Mouse (Mus musculus) megakaryocyte, adult 5-6 weeks (primary cell): ENCODE measurements around the gene Ucma. TPM values are rescaled to one million over a fixed set of nuclear protein-coding genes. Genes with fewer than 3 reads are reported as not detected.

Experiments
- ATAC-seq: 2 replicates; pipeline ENCODE4 v1.8.0; 2016; ENCODE audit warnings: mild to moderate bottlenecking, inconsistent platforms; ENCODE audit not compliant: poor library complexity, severe bottlenecking
- total RNA-seq, 2 experiments: library from RNA; stranded (forward) in 1 of 2; stranded (reverse) in 1 of 2; fragments of 153-499, 151-499 nt in 1 of 2; fragments of 221-1000, 200-1000 nt in 1 of 2; gene quantifications; 2 replicates each; pipeline versions ENCODE4 v1.2.3 to v1.2.4; 2015 to 2017

The Ucma gene
- total RNA-seq, 2 experiments from 2014 or later, result not detected

DNA sequence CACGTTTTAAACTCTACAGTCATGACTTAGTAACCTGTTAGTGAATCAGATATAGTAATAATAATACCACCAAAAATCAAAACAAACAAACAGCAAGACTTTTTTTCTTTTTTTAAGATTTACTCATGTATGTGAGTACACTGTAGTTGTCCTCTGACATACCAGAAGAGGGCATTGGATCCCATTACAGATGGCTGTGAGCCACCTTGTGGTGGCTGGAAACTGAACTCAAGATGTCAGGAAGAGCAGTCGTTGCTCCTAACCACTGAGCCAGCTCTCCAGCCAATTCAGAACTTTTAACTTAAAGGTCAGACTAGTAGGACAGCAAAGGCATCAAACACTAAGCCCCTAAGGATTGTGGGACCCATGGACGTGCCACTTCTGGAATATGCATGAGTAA lies 23.0 kb downstream of the Ucma start:
- ATAC-seq, result no peak

DNA sequence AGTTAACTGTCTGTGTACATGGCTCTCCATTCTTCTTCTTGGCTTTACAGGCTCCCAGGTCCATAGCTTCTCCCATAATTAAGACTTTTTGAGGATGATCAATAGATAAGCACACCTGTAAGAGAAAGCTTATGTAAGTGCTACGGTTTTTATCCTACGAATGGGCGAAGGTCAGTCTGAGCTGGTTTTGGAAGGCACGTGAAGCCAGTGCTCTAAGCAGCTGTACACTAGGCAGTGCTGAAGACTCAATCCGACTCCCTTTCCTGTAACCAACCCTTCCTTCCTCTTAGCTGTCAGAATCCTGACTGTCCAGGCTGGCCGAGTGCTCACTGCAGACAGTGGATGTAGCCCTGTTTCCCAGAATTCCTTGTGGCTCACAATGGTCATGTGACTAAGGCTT lies 25.3 kb downstream of the Ucma start:
- ATAC-seq, result no peak

DNA sequence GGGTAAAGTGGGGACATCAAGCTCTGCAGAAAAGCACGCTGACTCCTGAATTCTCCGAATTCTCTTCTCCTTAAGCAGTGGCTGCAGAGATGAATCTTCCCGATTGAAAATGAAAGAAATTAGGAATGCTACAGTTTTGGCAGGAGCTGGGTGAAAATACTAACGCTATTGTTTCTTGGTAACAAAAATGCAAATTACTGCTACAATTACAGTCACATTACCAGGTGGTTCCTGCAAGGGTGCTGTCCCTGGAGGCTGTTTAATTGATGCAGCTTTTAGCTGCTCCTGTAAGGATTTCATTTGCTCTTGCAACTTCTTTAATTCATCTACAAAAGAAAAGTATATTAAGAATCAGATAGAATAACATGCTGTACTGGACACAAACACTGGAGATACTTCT lies 31.2 kb downstream of the Ucma start:
- ATAC-seq, result no peak

DNA sequence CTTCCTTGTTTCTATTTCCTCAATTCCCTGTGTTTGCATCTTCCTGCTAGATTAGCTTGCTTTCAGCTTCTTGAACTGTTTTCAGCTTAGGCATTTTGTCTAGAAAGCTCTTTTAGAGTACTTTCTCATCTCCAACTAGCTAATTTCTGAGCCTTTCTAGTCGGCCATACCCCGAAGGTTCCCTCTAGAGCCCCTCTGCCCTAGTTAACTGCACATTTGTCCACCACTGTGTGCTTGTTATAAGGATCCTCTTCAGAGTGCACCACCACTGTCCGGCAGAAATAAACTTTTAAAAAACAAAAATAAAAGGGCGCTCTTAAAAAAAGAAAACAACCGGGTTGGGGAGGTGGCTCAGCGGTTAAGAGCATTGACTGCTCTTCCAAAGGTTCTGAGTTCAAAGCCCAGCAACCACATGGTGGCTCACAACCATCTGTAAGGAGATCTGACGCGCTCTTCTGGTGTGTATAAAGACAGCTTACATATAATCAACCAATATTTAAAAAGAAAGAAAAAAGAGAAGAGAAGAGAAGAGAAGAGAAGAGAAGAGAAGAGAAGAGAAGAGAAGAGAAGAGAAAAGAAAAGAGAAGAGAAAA lies 36.1 kb downstream of the Ucma start:
- no peak for ATAC-seq

DNA sequence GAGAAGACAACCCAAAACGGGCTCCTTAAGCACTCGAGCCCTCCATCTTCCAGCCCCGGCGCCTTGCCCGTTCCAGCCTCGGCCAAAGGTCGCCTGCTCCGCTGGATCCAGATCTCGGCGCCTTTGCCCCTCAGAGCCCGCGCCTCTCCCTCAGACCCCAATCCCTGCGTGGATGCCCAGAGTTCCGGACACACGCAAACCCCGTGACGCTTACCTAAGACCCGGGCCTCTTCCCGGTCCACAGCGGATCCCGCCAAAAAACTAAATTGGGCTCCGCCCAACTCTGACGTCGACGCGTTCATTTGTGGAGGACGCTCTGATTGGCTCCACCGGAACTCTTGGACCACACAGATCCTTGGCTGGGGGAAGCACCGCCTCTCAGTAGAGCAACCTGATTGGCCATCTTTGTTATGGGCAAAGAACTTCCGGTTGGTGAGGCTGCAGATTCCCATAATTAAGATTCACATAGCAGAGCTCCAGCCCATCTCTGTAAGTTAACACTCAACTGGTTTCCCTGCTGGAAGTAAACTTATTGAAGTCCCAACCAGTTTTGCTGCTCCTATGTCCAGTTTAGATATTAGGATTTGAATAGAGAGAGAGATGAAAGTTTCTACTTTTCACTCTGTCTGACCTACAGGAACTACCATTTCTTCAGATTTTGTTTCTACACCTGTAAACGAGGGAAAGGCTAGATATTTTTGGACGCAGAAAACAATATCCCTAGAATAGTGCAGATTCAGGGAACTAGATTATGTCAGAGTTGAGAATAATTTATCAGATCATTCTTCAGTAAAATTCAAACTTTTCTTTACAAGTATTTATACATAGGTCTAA lies 36.8 kb downstream of the Ucma start, which contains the start of gene Mcm10:
TSS of gene Mcm10 (minus strand) at position 301 of the 834 bp plus-strand sequence.
- peak; percentile 99 for ATAC-seq

DNA sequence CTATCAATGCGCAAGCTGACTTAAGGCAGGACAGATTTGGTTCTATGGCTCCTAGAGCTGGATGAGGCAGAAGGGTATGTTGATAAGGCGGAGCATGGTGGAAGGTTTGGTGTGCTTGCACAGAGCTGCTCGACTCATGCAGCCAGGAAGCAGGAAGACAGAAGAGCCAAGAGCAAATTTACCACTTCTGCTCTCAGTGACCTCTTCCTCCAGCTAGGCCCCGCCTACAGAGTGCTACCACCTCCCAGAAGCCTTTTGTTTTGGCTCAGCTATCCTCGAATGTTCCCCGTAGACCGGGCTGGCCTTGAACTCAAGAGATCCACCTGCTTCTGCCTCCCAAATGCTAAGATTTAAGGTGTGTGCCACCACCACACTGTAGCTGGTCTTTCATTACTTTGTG lies 38.7 kb downstream of the Ucma start:
- peak; percentile 47 for ATAC-seq

DNA sequence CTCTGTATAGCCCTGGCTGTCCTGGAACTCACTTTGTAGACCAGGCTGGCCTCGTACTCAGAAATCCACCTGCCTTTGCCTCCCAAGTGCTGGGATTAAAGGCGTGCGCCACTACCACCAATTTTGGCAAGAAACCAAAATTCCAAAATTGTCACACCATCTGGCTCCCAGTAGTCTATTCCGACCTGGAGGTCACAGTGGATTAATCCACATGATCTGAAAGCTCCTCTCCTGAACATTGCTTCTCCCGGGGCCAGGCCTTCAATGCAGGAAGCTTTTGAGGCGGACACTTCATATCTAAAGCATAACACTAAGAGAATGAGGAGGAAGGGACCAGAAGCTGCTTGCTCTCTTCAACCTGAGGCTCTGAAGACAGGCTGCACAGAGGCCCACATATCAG lies 39.6 kb downstream of the Ucma start:
- no peak for ATAC-seq

DNA sequence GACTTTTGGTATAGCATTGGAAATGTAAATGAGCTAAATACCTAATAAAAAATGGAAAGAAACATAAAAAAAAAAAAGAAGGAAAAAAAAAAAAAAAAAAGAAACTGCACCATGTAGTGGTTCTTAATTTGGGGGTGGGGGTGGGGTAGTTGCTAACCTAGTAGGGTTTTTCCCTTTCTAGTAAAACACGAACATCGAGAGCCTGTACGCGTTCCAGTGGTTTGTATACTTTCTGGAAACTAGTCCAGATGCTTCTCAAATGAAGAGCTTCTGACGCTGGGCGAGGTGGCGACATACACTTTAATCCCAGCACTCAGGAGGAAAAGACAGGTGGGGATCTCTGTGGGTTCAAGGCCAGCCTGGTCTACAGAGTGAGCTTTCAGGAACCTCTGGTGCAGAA lies 41.0 kb downstream of the Ucma start:
- ATAC-seq, result no peak

DNA sequence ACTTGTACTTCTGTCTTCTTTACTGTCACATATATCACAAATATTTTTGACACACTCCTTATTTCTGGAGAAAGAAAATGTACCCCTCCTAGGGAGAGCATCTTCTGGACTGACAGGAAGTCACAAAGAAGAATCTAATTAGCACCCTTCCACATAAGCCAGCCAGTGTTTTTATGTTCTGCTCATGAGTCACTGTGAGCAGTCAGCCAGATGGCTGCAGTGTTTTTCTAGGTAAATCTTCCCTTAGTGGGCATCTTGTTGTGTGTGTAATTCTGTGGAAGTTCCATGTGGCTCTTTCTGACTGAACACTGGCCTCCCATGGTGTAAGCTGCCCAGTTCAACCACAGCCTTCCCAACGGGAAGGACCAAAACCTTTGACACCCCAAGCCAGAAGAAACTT lies 43.8 kb downstream of the Ucma start:
- no peak for ATAC-seq

DNA sequence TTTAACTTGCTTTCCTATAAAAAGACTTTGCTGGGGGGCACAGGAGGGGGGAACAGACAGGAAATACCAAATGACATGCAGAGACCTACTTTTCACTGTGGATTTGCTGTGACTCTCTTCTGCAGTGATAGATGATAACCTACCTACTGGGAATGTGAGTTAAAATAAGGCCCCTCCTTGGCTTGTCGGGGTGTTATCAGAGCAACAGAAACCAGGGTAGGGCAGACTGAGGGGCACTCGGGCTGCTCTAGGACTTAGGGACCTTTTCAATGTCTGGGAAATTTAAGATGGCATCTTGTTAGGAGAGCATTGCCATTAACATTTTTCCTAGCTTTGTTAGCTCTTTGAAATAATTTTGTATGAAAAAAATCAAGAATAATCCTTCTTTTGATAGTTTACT lies 47.4 kb downstream of the Ucma start:
- no peak for ATAC-seq

DNA sequence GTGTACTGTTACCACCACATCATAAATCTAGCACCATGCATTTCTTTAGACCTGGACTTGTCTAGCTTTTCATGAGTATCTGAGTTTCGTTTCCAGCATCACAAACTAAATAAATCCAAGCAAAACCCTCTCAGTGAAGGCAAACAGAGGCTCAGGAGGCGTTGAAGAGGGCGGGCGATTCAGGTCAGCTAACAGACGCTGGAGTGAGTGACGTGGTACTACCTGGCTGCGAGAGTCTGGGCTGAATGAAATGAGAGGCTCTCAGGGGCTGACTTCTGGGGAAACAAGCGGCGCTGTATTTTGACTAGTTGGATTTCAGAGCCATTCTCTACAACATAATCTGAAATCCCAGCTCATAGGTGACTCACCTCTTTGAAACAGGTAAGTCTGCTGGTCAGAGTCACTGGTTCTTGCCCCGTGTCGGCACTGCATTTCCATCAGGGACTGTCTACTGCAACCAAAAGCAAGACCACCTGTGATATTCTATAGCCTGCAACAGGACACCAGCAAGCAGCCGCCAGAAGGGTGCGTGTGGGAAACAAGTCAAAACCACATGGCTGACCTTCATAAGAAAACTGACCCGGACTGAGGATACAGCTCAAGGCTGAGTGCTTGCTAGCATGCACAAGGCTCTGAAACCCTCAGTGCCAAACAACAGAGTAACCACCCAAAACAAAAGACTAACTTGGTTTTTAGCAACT lies 47.9 kb downstream of the Ucma start:
- ATAC-seq, result no peak

DNA sequence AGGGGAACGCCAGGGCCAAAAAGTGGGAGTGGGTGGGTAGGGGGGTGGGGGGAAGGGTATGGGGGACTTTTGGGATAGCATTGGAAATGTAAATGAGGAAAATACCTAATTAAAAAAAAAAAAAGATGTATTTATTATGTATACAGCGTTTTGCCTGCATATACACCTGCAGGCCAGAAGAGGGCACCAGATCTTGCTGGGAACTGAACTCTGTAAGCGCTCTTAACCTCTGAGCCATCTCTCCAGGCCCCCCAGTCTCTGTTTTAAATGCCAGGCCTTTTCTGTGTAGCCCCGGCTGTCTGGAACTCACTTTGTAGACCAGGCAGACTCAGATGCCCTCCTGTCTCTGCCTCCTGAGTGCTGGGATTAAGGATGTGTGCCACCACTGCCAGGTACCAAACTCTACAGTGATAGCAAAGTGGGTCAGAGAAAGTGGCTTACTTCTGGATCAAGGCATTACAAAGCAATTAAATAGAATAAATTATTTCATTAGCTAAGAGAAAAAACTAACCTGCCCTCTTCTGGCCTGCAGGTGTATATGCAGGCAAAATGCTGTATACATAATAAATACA lies 49.3 kb downstream of the Ucma start:
- ATAC-seq, result peak; percentile 64

DNA sequence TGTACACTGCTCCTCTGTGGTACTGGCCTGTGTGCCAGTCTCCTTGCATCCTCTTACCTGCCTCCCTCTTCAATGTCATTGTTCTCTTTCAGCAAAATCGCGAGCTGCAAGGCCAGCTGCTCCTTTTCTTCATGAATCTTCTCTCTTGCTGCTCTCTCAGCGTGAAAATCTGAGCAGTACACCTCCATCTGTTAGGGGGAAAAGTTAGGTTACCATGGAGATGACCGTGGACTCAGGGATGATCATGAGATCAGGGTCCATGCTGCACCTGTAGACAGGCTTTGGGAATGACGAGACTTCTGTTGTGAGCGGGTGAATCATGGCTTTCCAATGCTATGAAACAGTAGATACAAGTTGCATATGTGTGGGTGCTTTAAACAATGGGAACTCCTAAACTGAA lies 51.1 kb downstream of the Ucma start:
- no peak for ATAC-seq

DNA sequence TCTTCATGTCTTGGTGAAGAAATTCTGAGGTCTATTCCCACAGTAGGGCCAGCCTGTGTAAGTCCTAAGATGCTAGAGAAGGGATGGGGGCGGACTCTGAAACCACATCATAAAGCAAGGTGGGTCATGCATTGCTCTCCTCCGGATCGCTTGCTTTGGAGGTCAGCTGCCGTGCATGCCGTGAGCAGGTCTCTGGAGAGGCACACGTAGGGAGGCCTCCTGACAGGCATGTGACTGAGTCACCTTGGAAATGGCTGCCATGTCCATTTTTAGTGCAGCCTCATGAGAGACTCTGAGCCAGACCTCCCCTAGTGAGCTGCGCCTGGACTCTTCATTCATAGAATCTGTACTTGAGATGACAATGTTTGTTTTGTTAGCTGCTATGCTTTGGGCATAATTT lies 52.1 kb downstream of the Ucma start:
- ATAC-seq, result no peak

DNA sequence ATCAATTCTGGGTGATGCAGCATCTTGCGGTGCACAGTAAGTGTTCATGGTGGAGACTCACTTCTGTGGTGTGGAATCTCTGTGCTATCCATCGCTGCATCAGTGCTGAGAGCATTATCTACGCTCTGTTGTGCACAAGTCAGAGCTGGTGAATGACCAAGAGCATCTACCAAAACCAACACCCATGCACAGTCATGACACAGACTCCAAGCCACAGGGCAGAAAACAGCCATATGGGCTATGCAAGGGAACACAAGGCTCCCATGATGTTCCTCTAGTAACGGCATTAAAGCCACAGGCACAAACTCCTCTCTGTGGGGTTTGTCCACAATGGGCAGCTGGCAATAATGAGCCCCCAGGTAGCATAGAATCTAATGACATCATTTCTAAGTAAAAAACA lies 53.9 kb downstream of the Ucma start:
- ATAC-seq, result no peak

DNA sequence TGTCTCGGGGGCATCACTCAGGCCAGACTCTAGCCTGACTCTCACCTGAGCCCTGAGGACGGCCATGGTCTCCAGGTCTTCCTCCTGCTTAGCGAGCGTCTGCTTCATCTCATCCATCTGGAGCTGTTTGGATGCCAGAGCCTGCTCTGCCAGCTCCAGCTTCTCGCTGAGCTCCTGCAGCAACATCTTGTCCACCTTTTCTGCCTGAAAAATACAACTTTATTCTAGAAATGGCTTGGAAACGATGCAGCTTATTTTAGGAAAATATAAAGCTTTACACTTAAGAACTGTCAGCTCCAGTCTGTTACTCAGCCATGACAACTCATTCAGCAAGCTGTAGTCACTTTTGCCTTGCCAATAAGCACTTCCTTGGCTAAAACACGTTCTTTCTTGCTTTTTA lies 55.3 kb downstream of the Ucma start:
- ATAC-seq, result no peak

DNA sequence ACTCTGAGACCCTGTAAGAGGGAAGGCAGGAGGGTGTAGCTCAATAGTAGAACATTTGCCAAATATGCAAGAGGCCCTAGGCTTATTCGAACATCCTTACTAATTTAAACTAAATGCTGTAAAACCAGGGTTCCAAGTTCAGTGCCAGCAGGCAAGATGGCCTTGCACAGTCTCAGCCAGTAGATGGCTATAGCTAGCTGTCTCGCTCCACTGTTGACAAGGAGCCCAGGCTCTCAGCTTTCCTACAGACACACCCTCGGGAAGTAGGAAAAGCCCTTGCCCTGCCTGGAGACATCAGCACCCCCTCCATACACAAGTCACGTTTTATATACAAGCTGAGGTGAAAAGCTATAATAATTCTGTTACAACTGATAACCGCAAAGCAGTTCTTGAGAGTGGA lies 56.7 kb downstream of the Ucma start:
- ATAC-seq, result no peak

DNA sequence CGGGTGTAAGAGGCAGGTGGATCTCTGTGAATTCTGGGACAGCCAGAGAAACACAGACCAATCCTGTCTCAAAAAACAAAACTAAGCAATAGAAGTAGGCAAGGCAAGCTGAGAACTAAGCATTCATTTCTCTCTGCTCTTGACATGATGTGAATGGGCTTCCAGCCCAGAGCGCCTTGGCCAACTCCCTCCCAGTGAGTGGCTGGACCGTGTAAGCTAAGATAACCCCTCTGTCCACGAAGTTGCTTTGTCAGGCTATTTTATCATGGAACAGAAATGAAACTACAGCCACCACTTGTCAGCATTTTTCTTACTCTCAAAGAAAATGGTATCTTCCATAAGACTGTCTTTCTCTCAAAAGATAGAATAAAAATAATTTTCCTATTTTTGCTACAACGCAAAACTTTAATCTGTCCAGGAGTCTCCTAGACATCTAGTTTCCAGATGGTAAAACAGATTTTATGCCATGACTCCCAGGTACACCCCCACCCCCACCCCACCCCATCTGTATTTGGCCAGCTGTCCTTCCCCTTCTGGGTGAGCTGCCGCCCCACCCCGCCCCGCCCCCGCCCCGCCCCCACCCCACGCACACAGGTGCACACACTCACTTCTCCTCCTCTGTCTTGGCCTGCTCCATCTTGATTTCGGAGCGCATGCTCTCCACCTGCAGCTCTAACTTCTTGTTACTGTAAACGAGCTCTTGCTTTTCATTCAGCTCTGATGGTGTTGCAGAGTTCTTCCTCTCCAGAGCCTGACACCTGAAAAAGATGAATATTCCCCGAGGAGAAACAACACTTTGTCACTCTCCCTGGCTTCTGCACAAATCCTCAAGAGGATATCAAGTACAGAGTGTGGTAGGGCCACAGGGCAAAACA lies 57.9 kb downstream of the Ucma start:
- ATAC-seq, result no peak

DNA sequence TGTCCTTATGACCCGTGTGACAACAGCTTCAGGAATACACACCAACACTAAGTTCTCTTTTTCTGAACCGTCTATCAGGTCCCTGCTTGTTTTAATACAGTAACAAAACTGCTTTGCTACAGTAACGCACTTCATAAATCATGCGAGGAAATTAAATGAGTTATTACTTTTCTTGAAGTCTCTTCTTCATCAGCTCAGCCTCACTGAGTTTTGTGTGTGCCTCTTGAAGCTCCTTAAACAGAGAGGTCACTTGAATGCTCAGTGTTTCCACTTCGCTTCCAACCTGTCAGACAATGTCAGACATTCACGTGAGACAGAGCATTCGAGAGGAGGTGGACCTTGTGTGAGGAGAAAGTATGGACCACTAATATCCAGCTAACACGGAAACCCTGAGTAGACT lies 58.9 kb downstream of the Ucma start:
- ATAC-seq, result no peak

DNA sequence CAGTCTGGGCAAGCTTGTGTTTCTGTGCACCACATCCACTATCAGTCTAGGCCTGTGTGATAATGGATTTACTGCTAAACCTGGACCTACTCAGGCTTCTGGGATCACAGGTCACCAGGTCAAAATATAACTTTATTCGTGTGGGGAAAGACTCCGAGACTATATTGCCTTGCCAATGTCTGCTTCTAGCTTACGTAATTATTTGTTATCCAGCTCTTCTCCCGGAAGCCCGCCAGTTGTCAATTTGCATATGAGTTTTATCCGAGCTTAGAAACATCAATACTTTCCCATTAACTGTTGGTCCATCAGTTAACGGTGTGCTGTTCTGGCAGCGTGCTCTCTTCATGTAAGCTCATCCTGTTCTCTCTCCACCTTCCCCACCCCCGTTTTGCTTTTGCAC lies 59.3 kb downstream of the Ucma start:
- no peak for ATAC-seq
